Mouse (Mus musculus) brain, embryonic 14.5 days (tissue): Measurements from ENCODE around the gene Gabre. TPM values are rescaled to one million over a fixed set of nuclear protein-coding genes. Genes with fewer than 3 reads are reported as not detected.
A peak's percentile ranks its signal among the peaks of the same experiment; 100 is the strongest.

Experiments
- DNase-seq: peaks from one replicate; pipeline ENCODE4 v3.0.0-alpha.2; 2011; ENCODE audit warnings: low read depth
- CTCF ChIP-seq: fragments of 200-500 bp; IDR thresholded peaks from 2 replicates; pipeline ENCODE4 v1.5.1; 2012; ENCODE audit warnings: inconsistent platforms, mild to moderate bottlenecking, moderate library complexity, borderline replicate concordance; ENCODE audit not compliant: insufficient read depth, insufficient read length; ENCODE audit errors: extremely low read depth
- POLR2A ChIP-seq: fragments of 200-500 bp; IDR thresholded peaks from 2 replicates; pipeline ENCODE4 v1.6.1; 2012; ENCODE audit warnings: mild to moderate bottlenecking, inconsistent platforms, borderline replicate concordance; ENCODE audit not compliant: poor library complexity, insufficient read depth, insufficient read length, severe bottlenecking; ENCODE audit errors: extremely low read depth
- polyA plus RNA-seq: library from polyadenylated mRNA; depleted of rRNA; stranded (reverse); fragments of >200 nt; gene quantifications from 2 replicates; pipeline ENCODE4 v1.2.3, GENCODE M21; 2012; rRNA removed

Gabre gene
- 2.7 and 3.0 TPM in 2 replicates for polyA plus RNA-seq

GRCm38 (mm10) chrX:72274659-72275371 is at the start of gene Gabre:
Gene Gabre (minus strand): TSS chrX:72274803.
- peak; percentile 65 for DNase-seq
- TF ChIP-seq CTCF (no peak), POLR2A (no peak)

GRCm38 (mm10) chrX:72297812-72298211 is 23.2 kb upstream of the Gabre start:
- TF ChIP-seq CTCF, result no peak
- no peak for TF ChIP-seq POLR2A
- no peak for DNase-seq

- no peak for DNase-seq
- TF ChIP-seq POLR2A (no peak), CTCF (no peak)
These were observed 715 bp upstream of the Gabre start for GRCm38 (mm10) chrX:72275372-72275663.

- DNase-seq, result peak; percentile 15
- TF ChIP-seq POLR2A (no peak), CTCF (no peak)
These were observed 491 bp downstream of the Gabre start for GRCm38 (mm10) chrX:72273966-72274658.

- TF ChIP-seq CTCF, result no peak
- no peak for TF ChIP-seq POLR2A
- DNase-seq, result peak; percentile 1
These were observed 4.0 kb downstream of the Gabre start for GRCm38 (mm10) chrX:72270637-72271036.

- no peak for DNase-seq
These were observed 52.9 kb downstream of the Gabre start, which contains the start of gene Magea4 for GRCm38 (mm10) chrX:72221717-72222116. Gene Magea4 (plus strand): TSS chrX:72222017.

More at GRCm38 (mm10) chrX:72221717-72222116, 52.9 kb downstream of the Gabre start, which contains the start of gene Magea4:
- TF ChIP-seq POLR2A, result no peak
- TF ChIP-seq CTCF, result no peak

Other genes starting within 250 kb of the Gabre start
- not detected in 2 replicates for gene Magea4, start 52.8 kb downstream of the Gabre start, polyA plus RNA-seq
- not detected in 2 replicates for gene Magea10, start 112.1 kb upstream of the Gabre start, polyA plus RNA-seq